Mouse (Mus musculus): ENCODE measurements around the gene Ttc27. TPM values are rescaled to one million over a fixed set of nuclear protein-coding genes. Genes with fewer than 3 reads are reported as not detected.

Gene Ttc27
- polyA plus RNA-seq, 2 experiments from 2014 or later = 31.0 to 32.6 TPM

DNA sequence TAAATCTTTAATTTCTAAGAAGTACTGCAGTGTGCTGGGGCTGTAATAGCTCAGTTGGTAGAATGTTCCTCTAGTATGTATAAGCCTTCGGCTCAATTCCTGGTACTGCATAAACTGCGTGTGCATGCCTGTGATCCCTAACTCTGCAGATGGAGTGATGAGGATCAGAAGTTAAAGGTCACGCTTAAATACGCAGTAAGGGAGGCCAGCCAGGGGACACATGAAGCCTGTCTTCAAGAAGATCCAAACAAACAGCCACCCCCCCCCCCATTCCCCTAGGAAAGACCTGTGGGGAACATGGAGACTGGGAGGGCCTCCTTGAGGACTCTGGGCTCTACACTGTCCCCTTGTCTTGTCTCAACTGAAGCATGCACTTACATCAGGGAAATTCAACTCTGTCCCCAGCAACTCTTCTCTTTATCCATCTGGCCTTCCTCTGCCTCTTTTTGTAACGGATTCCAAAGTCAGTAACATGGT lies 36.1 kb downstream of the Ttc27 start:
- no peak for ATAC-seq

DNA sequence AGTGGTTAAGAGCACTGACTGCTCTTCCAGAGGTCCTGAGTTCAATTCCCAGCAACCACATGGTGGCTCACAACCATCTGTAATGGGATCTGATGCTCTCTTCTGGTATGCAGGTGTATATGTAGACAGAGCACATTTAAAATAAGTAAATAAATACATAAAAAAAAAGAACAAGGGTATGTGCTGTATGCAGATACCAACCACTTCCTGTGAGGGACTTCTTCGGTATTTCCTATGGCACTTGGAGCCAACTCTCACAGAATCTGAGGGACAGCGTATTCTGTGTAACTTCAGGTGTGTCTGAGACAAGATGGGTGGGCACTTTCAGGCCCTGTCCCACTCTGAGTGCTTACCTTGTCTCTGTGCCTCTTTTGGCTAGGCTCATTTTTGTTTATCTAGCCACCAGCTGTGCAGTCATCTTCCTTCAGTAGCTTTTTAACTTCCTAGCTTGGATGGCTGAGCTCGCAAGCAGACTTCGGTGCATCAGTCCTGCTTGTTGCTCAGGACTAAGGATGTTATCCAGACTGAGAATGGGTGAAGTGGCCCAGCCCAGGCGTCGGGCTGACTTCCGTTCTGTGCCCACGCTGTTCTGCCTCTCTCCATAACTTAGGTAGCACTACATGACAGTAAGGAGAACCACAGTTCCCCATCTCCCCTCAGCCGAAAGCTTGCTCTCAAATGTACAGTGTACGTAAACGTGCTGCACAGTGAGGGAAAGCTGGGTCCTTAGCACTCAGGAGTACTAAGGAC lies 37.0 kb downstream of the Ttc27 start:
- ATAC-seq = peak; percentile 78

GRCm38 (mm10) chr17:74769390-74769811 lies 51.9 kb downstream of the Ttc27 start:
- ATAC-seq = peak; percentile 52

DNA sequence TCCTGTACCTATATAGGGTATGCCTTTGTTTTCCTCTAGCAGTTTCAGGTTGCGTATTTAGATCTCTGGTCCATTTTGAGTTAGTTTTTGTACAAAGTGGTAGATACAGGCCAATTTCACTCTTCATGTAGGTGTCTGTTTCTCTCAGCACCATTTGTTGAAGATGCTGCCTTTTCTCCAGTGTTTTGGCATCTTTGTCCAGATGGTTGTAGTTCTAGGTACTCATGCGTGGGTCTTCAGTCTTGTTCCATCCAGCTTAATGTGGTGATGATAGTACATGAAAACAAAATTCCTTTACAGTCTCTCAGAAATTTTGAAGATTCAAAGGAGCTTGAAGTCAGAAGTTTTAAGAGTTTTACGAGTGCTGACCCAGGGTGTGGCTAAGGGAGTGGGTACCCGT lies 54.8 kb downstream of the Ttc27 start:
- ATAC-seq = no peak

GRCm38 (mm10) chr17:74773556-74773955 lies 56.0 kb downstream of the Ttc27 start:
- no peak for ATAC-seq

GRCm38 (mm10) chr17:74780133-74780532 lies 62.6 kb downstream of the Ttc27 start:
- ATAC-seq = no peak

- no peak for ATAC-seq
These were observed 63.1 kb downstream of the Ttc27 start for GRCm38 (mm10) chr17:74780627-74781026.

DNA sequence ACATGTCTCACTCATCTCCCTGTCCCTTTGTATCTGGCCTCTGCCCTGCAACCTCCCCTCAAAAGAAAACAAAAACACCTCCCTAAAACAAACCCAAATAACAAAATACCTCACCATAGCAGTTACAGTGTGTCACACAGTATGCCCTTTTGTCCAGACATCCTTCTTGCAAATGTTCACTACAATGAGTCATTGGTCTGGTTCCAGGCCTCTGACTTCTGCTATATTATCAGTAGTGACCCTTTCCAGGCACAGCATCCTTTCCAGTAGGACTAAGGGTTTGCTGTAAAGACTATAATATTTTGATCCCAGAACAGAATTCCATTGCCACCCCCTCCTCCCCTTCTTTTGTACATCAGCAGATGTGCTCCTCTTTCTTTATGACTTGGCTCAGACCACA lies 64.4 kb downstream of the Ttc27 start:
- no peak for ATAC-seq

GRCm38 (mm10) chr17:74785586-74785985 lies 68.1 kb downstream of the Ttc27 start:
- no peak for ATAC-seq

DNA sequence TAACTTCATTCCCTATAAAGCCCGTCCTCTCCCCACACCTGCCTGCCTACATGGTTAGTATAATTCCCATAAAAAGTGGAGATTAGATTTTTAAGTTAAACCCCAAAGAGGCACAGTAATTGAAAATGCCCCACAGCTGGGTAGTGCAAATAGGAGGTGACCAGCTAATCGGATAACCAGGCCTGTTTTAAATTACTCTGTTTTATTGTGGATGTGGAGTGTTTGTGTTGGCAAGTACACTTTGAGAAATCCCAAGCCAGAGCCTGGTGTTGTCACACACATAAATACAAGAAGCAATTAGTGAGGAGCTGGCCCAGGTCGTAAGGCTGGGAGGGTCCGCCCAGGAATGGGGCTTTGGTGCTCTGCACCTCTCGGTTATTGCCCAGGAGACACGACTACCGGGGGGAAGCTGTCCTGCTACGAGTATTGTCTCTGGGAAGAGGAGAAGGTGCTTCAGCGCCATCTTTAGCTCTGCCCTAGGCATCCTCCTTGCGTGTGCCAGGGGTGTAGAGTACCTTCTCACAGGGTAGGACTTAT lies 68.7 kb downstream of the Ttc27 start:
- ATAC-seq = no peak

DNA sequence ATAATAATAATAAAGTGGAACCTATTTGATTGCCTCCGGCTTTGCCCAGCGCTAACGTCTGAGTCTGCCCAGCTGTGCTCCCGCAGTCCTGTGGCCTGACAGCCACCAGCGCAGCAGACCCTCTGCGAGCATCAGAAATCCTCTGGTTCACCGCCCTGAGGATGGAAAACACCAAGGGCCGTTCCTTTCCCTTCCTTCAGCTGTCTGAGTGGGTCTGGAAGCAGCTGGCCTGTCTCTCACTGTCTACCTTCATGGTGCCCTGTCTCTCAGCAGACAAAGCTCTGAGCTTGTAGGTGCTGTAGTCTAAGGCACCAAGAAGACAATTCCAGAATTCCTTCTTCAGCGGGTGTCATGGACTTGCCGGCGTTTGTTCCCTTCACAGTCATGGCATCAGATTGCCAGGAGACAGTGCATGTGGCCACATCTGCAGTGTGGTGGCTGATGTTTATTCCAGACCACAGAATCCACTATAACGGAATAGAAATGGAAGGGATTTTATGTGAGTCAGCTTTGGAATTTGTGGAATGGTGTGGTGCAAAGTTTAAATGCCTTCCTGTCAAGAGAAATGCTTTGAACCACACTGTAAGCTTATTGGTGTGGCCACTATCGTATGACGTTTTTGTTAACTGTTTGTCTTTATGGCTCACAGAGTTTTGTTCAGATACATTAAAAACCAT lies 78.6 kb downstream of the Ttc27 start:
- ATAC-seq = no peak

DNA sequence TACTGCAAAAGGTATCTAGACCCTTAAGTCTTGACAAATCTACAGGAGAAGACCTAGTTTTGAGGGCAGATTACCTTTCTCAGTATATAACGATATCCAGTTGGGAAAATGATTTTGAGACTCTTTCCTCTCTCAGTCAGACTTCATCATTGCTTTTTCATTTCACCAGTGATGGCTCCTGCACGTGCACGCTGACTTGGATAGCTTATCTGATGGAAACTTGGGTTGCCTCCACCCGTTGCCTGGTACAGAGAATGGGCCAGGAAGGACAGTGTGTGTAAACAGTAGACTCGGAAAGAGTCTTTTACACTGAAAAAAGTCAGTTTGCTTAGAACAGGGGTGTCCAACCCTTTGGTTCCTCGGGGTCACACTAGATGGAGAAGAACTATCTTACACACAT lies 82.3 kb downstream of the Ttc27 start:
- ATAC-seq = no peak

DNA sequence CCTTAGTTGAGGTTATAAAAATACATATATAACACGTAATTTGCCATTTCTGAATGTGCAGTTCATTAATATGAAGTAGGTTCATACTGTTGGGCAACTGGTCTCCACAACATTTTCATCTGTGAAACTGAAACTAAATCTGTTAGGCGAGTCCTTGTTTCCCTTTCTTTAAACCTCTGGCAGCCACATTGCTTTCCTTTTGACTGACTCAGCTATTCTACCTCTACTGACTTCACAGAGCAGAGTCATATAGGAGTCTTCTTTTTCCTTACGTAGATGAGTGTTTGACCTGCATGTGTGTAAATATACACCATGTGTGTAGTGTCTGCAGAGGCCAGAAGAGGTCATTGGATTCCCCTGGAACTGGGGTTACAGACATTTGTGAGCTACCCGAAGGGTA lies 85.2 kb downstream of the Ttc27 start:
- ATAC-seq = peak; percentile 51

- ATAC-seq = no peak
These were observed 86.3 kb downstream of the Ttc27 start for GRCm38 (mm10) chr17:74803835-74804234.

- ATAC-seq = no peak
These were observed 86.9 kb downstream of the Ttc27 start for GRCm38 (mm10) chr17:74804321-74804930.

- no peak for ATAC-seq
These were observed 90.1 kb downstream of the Ttc27 start for GRCm38 (mm10) chr17:74807509-74808248.

GRCm38 (mm10) chr17:74808330-74808729 lies 90.8 kb downstream of the Ttc27 start:
- no peak for ATAC-seq

GRCm38 (mm10) chr17:74808901-74809300 lies 91.4 kb downstream of the Ttc27 start:
- ATAC-seq = no peak

- peak; percentile 57 for ATAC-seq
These were observed 93.5 kb downstream of the Ttc27 start for GRCm38 (mm10) chr17:74810892-74811625.

GRCm38 (mm10) chr17:74819711-74820110 lies 102.2 kb downstream of the Ttc27 start:
- no peak for ATAC-seq

DNA sequence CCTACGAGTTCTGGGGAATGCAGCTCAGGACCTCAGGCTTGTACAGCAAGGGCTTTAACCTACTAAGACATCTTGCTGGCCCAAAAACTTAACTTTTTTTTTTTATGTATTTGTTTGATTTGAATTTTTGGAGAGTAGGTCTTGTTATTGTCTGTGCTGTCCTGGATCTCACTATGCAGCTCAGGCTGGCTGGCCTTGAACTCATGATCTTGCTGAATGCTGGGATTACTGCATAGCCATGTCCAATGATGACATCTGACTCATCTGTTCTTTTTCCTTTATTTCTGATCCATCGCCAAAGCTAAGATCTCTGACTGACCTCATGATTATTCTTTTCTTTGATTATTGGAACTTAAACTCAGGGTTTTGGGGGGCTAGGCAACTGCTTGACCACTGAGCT lies 113.3 kb downstream of the Ttc27 start:
- no peak for ATAC-seq

DNA sequence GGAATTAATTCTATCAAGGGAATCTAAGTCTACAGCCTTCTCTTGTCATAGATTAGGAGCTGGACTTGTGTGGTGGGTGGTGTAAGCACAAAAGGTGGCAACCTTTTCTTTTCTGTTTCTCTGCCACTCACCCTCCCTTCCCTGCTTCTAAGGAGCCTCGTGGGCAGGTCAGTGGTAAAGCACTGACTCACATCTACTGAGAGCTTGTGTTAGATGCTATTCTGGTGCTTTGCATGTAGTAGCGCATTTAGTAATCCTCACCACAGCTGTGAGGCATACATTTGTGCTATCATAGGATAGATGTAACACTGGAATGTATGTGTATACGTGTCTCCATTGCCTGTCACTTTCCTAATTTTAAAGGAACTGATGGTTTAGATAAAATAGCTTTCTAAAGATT lies 124.2 kb downstream of the Ttc27 start:
- no peak for ATAC-seq

All from CD4-positive, CD25-positive, alpha-beta regulatory T cell, adult 4 months (primary cell).